Mouse (Mus musculus): ENCODE results near the gene Flrt1. TPM values are rescaled to one million over a fixed set of nuclear protein-coding genes. Genes with fewer than 3 reads are reported as not detected.

Flrt1 gene
- polyA plus RNA-seq, 1 experiment = 0.37 TPM

DNA sequence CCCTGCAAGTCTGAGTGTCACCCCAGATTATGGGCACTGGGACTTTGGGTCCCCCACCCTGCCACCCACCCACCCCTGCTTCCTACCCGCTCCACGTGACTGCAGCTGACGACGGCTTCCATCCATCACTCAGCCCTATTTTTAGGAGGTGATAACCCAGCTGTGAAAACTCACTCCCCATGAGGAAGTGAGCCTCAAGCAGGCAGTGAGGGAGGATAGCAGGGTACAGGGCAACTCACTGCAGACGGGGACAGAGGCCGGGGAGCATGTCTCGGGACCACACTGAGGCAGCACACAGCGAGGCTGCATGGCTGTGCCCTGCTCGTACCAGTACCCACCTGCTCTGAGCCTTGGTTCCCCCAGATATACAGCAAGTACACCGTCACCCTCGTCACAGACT, 24.8 kb upstream of the Flrt1 start:
- DNase-seq (ENCODE audit: low spot score) = no peak

DNA sequence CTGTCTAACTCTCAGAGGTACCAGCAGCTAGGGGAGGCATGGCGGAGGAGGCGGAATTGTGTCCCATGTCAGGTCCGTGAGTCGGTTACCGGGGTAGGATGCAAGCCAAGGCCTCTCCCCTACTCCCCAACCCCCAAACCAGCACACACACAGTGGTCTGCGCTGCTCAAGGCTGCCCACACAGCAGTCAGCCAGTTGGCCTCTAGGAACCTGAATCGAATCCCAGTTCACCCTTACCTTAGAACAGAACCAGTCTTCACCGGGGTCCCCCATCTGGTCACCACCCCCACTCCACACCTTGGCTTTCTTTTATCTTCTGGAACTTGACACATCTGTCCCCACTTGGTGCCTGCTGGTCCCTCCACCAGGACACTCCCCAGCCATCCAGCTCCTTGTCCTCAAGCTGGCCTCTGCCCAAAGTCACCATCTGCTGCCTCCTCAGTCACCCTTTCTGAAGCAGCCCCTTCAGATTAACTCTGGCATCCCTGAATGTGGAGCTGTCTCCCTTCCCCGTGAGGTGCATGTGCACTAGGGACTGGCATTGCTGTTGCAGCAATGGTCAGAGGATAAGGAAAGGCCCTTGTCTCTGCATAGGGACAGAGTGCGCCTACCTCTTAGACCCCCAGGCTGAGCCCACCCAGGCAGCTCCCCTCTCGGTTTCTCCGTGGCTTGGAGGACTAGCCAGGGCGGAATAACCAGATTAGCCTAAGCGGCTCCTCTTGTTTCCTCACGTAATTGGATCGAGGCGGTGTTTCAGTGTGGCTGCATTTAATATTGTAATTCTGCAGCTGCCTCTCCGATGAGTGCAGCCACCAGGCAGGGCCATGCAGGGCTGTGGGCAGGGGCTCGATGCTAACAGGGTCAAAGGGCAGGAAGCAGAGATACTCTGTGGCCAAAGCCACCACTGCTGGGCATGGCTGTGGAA, 23.3 kb upstream of the Flrt1 start:
- no peak for DNase-seq (ENCODE audit: low spot score)

DNA sequence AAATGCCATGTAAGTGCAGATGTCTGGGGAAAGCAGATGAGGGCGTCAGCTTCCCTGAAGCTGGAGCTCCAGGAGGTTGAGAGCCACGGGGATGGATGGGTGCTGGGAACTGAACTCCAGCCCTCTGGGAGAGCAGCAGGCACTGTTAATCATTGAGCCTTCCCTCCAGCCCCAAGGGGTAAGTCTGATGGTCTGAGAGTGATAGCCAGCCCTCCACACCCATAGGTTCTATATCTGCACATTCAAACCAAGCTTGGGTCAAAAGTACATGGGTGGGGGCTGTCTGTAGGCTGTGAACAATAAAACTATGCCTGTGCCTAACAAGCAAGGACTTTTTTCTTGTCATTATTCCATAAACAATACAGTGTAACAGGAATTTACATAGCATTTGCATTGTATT, 21.4 kb upstream of the Flrt1 start:
- DNase-seq (ENCODE audit: low spot score) = no peak

DNA sequence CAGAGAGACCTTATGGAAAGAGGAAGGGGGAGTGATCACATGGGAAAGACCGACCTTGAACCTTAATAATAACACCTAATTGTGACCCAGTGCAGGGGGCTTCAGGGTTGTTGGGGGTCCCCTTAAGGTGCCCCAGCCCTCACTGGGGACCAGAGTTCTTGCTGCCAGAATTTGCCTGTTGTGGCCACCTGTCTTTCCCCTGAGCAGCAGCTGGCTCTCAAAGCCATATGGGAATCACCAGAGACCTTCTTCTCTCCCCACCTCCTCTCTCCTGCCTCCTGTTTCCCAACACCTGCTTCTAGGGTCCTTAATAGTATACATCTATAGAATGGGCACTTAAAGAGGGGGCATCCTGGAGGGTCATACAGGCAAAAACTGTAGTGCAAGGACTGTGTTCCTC, 20.7 kb upstream of the Flrt1 start:
- DNase-seq (ENCODE audit: low spot score) = no peak

DNA sequence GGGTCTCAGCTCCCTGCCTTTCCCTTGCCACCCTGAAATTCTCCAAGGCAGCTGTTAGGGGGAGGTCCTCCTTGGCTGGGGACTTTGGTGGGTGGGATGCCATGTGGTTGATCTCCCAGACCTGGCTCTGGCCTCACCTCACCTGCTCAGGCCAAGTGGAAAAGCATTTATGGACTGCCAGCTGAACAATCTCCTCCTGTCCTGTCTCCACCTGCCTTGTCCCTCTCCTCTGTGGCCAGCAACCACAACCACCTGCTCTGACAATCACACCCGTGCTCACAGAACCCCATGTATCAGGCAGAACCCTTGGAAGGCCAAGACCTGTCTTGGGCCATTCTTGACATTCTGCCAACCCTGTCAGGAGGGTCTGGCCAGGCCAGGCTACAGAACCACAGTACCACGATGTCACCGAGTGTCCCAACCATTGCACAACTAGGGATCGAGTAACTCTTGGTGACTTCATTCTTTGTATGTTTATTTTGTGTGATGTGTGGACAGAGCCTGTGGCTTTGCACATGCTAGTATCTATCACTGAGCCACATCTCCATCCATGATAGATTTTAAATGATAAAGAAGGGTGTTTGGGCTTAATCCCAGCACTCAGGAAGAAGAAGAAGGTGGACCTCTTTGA, 20.1 kb upstream of the Flrt1 start:
- no peak for DNase-seq (ENCODE audit: low spot score)

DNA sequence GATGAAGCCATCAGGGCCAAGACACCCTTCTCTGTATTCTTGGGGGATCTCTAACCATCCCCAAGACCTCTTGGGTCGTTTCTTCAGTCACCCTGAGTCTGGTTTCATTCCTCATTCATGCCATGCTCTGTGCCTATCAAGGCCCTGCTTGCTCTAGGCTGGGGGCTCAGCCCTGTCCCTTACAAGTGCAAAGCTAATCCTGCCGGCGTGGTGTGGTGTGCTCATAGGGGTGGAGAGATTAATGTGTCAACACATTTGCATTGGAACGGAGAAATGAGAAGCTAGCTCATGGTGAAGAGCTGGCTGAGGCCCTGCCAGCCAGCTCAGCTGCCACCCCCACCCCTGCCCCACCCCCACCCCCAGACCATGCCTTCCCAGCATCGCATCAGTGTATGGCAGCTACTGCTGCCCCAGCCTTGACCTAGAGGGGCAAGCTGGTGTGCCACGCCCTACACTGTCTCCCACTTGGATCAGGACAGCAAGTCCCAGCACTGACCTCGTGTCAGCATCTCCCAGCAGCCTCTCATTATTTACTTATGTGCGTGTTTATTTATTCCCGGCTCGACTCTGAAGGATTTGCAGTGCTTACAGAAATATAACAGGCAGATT, 17.3 kb upstream of the Flrt1 start:
- DNase-seq (ENCODE audit: low spot score) = no peak

DNA sequence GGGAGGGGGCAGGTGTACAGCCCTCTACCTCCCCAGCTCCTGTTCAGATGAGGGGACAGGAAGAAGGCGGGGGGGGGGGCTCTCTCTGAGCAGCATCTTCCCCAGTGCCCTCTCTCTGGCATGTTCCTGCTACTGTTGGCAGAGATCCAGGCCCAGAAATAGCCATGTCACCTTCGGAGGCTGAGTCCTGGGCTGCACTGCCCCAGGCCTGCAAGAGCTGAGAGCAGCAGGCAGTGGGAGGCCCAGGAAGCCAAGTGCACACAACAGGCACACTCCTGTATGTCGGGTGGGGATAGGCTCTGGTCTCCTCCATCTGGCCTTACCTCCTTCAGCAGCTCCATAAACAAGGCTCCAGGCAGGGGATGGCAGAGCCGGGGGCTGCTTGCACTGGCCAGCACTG, 16.7 kb upstream of the Flrt1 start:
- no peak for DNase-seq (ENCODE audit: low spot score)

DNA sequence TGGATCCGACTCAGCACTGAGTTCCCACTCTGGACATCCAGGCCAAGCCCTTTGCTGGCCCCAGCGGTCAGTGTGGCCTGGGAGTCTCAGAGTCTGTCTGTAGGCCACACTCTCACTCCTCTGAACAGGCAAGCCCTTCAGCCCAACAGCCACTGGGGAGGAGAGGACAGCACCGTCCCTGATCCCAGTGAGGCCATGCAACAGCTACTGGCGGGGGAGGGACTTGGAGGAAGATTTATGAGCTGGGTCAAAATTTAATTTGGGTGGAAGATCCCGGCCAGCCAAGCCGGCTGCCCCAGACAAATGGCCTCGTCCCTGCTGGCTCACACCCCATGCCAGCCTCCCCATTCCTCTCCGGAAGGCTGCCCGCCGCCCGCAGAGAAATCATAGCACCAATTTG, 15.7 kb upstream of the Flrt1 start:
- no peak for DNase-seq (ENCODE audit: low spot score)

DNA sequence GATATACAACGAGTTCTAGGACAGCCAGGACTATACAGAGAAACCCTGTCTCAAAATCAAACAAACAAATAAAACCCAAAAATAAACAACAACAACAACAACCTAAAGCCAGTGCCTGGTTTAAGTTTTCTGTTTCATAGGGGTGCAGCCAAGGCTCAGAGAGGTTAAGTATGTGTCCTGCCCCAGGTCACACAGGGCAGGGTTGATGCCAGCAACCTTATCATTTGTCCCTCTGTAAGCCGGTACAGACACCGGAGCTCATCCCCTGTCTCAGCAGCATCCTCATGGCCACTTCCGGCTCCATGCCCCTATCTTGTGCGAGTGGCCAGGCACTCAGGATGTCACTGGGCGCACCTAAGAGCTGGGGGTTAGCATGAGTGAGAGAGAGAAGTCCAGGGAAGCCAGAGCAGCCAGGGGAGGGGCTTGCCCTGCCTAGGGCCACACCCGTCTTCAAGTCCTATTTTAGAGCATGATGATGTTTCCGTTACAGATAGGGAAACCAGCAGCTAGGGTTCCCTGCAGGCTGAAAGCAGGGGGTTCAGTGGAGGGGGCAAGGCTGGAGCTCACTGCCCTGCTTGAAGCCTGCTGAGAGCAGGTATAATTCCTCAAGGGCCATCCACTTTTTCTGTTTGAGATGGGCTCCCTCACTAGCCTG, 12.3 kb upstream of the Flrt1 start:
- no peak for DNase-seq (ENCODE audit: low spot score)

DNA sequence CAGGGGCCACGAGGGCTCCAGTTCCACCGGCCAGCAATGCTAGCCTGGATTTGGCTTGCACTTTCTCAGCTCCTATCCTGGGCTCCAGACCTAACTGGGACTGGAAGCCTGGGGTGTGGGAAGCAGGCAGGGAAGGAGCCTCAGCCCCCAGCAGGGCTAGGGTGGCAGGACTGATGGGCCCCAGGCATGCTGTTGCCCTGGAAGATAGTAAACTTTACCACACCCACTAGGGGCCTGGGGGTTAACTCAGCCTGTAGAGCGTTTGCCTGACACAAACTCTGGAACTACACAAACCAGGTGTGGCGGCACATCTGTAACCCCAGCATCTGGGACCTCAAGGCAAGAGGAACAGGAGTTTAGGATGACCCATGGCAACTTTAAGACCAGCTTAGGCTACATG, 11.6 kb upstream of the Flrt1 start:
- no peak for DNase-seq (ENCODE audit: low spot score)

DNA sequence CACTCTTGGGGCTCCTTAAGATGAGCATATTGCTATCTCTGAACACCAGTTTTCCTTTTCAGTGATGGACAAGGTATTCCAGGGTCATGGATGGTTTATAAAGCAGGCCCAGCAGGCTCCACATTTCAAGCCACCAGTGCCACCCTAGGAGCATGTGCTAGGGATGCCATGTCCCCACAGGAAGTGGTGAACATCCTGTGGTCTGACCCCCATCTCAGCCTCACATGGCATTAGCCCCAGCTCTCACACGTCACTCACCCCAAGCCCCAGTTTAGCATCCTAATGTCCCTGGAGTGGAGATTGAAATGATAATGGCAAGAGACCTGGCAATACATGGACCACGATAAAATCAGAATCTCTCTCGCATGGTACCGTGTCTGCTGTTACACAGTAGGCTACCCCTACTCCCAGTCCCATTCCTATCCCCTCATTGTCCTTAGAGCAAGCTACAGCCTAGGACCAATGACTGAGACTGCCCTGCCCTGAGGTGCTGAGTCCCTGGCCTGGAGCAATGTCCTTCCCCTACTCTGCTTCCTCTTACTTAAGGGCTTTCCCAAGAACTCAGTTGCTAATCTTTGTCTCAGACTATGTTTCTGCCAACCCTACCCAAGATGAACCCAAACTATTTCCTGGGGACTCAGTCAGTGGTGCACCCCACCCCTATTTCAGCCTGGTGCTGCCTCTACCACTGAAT, 10.7 kb upstream of the Flrt1 start:
- DNase-seq (ENCODE audit: low spot score) = no peak

DNA sequence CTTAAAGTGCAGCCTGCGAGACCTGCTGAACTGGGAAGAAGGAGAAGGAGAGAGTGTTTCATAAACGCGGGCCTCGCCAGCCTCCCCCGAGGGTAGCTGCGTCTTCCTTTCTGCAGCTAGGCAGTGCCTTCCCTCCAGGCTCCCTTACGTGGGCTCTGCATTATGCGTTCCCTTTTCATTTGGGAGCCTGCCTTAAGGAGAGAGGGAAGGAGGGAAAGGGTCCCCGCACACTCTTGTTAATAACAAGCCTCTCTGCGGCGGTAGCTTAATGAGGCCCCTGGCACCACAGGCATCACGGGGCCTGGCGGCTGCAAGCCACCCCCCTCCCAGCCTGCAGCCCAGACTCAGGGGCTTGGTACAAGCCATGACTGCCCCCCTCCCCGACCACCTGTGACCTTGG, 8.0 kb upstream of the Flrt1 start:
- DNase-seq (ENCODE audit: low spot score) = no peak

DNA sequence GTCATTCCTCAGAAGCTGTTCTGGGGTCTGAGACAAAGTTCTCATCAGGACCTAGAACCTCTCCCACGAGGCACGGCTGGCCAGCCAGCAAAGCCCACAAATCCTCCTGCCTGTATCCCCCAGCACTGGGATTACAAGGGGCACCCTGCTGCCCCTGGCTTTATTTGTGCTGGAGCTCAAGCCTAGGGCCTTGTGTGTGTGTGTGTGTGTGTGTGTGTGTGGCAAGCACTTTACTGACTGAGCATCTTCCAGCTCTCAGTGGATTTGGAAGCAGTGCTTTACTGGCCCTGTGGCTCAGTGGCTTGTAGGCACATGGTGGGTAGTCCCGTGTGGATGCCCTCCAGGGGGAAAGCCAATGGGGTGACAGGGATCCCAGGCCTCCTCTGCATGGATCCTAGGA, 7.1 kb upstream of the Flrt1 start:
- DNase-seq (ENCODE audit: low spot score) = no peak

DNA sequence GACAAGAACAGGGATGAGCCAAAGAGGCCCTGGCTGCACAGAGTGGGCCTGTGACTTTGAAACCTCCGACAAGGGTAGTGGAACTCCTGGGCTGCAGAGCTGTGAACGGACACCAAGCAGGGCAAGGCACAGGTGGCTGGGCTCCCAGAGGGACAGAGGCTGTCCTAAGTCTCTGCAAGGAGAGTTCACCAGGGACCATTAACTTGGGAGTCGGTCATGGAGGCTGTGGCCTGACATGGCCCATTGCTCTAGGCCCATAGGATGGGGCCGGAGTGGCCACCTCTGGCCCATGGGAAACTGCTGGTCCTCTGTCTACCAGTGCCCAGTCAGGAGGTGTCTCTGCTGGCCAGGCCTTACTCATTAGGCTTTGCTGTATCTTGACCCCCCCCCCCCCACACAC, 6.2 kb upstream of the Flrt1 start:
- no peak for DNase-seq (ENCODE audit: low spot score)

DNA sequence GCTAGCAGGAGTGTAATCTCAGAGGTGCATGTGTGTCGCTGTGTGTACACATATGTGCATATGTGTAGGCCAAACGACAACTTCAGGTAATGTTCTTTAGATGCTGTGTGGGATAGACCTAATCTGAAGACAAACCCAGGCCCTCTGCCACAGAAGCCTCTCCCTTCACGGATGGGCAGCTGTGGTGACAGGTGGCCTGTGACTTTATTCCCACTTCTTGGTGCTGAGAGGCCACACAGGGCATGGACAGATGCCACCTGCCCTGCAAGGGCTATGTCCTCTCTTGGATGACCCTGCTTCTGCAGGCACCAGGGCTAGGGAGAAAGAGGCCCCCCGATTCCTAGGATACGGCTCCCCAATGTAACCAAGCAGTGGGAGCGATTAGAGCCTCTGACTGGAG, 5.8 kb upstream of the Flrt1 start:
- DNase-seq (ENCODE audit: low spot score) = no peak

DNA sequence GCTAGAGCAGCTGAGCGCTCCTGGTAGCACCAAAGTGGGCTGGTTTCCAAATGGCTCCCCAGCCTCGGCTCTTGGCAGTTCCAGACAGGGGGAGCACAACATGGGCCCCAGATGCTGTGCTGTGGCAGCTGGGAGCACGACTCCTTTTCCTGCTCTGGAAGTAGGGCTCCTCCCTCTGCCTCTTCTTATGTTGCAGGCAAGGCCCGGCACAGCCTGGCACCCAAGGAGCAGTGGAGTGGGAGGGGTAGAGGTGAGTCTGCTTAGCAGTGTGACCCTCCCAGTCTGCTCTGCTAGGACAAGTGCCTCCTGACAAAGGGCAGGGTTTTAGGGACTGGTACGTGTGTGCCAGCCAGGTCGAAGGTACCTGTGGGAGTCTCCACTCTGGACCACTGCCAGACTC, 5.3 kb upstream of the Flrt1 start:
- no peak for DNase-seq (ENCODE audit: low spot score)

DNA sequence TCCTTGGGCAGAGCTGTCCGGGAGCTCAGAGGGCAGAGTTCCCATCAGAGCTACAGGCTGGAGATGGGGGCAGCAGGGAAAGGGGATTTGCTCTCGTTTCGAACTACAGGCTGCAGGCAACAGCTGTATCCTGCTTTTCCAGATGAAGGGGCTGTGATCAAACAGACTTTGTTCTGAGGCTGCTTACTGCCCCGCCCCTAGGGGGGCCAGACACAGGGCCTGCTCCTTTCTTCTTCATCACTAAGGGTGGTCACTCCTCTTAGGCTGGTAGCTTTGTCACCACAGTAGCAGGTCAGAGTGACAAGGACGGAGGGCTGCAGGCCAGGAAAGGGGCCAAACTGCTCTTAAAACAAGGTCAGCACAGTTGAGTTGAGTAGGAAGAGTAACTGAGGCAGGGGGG, 4.6 kb upstream of the Flrt1 start:
- no peak for DNase-seq (ENCODE audit: low spot score)

DNA sequence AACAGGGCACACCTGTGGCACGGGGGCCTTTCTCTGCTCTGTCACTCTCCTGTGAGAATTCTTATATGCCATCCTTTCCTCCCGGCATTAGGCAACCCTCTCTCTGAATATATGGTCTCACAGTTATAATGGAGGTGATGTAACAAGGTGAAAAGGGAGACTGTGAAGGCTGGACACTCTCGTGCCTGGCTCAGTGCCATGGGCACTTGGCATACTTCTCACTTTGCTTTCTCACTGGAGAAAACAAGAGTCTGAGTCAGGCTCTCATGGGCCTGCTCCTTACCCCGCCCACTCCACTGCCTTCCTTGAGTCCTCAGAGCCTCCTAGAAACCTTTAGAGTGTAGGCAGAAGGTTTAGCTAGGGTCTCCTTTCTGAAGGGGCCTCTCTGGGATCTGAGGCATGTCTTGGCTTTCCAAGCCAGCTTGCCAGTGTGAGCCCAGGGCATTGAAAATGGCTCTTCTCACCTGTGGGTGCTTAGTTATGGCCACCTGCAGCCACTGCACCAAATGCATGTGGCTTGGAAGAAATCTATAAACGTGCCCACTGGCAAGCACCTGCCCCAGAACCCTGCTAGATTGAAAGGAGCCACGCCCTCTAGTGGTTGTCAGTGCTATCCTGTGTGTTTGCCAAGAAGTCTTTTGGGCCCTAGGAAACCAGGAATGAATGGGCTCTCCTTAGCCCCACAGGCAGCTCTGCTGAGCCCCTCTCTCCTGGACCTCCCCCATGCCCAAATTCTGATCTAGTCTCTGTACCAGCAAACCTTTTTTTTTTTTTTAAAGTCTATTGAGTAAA, 2.8 kb upstream of the Flrt1 start:
- no peak for DNase-seq (ENCODE audit: low spot score)

DNA sequence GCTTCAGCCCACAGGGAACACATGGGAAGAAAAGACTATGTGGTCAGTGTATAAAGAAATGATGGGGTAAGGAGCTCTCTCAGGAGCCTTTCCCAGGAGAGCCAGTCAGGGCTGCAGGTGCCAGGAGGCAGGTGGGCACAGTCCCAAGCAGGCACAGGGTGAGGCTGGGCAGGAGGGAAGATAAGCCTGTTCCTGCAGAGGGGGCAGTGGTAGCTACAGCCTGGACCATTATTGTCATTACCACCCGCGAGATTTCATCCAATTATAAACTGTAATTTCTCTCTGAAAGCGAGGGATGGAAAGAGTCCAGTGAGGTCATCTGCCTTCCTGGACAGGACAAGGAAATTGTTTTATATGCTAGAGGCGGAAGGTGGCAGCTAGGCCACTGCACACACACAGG, 1.6 kb upstream of the Flrt1 start:
- DNase-seq (ENCODE audit: low spot score) = no peak

DNA sequence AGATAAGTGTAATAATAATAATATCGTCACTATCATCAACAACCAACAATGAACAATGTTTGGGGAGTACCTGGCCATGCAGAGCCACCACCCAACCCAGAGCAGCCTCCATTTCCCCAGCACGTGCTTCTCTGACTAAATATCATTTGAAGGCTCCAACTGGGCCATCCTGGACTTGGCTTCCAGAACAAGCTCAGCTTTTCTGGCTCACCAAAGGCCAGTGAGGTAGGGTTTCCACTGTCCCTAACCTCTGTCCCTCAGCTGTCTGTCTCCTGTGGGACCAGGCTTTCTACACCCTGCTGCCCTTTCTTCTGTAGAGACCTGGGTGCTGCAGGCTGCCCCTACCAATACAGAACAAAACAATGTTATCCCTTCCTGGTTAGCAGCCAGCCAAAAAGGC, 1.0 kb upstream of the Flrt1 start:
- no peak for DNase-seq (ENCODE audit: low spot score)

DNA sequence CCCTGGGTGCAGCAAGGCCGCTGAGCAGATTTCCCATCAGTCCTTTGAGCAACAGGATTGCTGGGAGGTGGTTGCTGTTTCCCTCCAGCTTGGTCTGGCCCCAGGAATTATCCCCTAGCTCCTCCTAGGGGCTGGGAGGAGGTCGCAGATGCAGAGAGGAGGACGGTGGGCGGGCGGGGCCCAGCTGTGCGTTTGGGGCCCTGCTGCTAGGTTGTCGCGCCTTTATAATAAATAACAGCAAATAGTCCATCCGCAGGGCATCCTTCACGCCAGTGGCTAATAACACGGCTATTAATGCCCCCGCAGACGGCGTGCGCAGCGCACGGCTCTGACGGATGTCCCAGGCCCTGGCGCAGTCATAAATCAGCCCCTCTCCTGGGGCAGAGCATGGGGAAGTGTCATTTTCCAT, 1.5 kb downstream of the Flrt1 start:
- no peak for DNase-seq (ENCODE audit: low spot score)
